Mouse (Mus musculus) limb, embryonic 12.5 days (tissue): Measurements from ENCODE around the gene Wwc1. TPM values are rescaled to one million over a fixed set of nuclear protein-coding genes. Genes with fewer than 3 reads are reported as not detected.
"Not testable (repeated sequence)": the region's sequence is repeated elsewhere in the genome, so short reads cannot be mapped to it uniquely, and the experiment has no call there.

Experiments
- ATAC-seq: fragments of 200-750 bp; cut with Nextera tagmentation; 2 replicates; pipeline ENCODE4 v1.8.0; 2017; ENCODE audit warnings: low read depth, moderate TSS enrichment; ENCODE audit not compliant: insufficient number of reproducible peaks, insufficient read depth, low FRiP score, low TSS enrichment
- H3K27ac ChIP-seq: fragments of 300-500 bp; sonication (generic); 2 replicates; pipeline ENCODE4 v1.5.1; 2016; ENCODE audit warnings: mild to moderate bottlenecking, moderate library complexity
- H3K27me3 ChIP-seq: fragments of 300-500 bp; sonication (generic); 2 replicates; pipeline ENCODE4 v1.6.1; 2016; ENCODE audit warnings: mild to moderate bottlenecking, moderate library complexity
- H3K36me3 ChIP-seq: fragments of 300-500 bp; sonication (generic); 2 replicates; pipeline ENCODE4 v1.6.1; 2016; ENCODE audit warnings: mild to moderate bottlenecking, moderate library complexity
- H3K4me1 ChIP-seq: fragments of 300-500 bp; sonication (generic); replicated peaks from 2 replicates; pipeline ENCODE4 v1.6.1; 2016
- H3K4me2 ChIP-seq: fragments of 300-500 bp; sonication (generic); 2 replicates; pipeline ENCODE4 v1.6.1; 2016; ENCODE audit warnings: mild to moderate bottlenecking, moderate library complexity
- H3K4me3 ChIP-seq: fragments of 300-500 bp; sonication (generic); replicated peaks from 2 replicates; pipeline ENCODE4 v1.5.1; 2016; ENCODE audit warnings: mild to moderate bottlenecking
- H3K9ac ChIP-seq: fragments of 300-500 bp; sonication (generic); replicated peaks from 2 replicates; pipeline ENCODE4 v1.6.1; 2016; ENCODE audit warnings: mild to moderate bottlenecking, moderate library complexity
- H3K9me3 ChIP-seq: fragments of 300-500 bp; sonication (generic); 2 replicates; pipeline ENCODE4 v1.6.1; 2016; ENCODE audit warnings: mild to moderate bottlenecking, moderate library complexity
- WGBS: fragments of 180-500 bp; shearing (Covaris S2); methylation state at CpG from one replicate; pipeline ENCODE4 v1.1.7; 2016; 5-methylcytosine and 5-hydroxymethylcytosine counted together
- polyA plus RNA-seq: library from polyadenylated mRNA; unstranded; fragments of >200 nt; fragmentation: Nextera tagmentation; extraction: Ambion mirVana; gene quantifications from 2 replicates; pipeline ENCODE4 v1.2.1, GENCODE M21; 2016

The Wwc1 gene
- polyA plus RNA-seq, 1 experiment from 2014 or later = 5.3 TPM

DNA sequence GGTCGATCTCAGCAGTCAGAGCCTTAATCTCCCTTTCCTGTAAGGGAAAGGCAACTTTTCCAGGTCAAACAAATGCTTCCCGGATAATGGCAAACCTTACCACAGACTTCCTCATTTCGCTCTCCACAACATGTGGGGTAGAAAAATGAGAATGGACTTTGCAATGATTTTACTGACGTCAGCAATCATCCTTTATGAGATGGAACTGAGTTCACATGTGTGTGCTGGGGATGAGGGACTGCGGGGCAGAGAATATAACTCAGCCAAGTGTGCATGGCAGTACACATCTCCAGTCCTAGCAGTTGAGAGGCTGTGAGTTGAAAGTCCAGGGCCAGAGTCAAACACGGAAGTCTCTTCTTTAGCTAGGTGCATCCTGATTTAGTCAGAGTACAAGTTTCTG is 147.1 kb downstream of the Wwc1 start:
- Histone ChIP-seq H3K9ac (no peak overlapping the region; the same call in 1 of the 2 replicates), H3K9me3 (no peaks in the 10 kb centered on the region), H3K27ac (no peak overlapping the region), H3K27me3 (no peaks in the 10 kb centered on the region), H3K4me1 (peaks cover 11% of the 10 kb centered on the region), H3K36me3 (peaks cover 40% of the 10 kb centered on the region), H3K4me3 (peak overlapping the region; percentile 96), H3K4me2 (peak overlapping the region; percentile 78)
- ATAC-seq = no peak
- WGBS = 85% methylated on average over 6 of the region's 6 CpGs

GRCm38 (mm10) chr11:35832139-35832538 is 148.2 kb downstream of the Wwc1 start:
- no peak overlapping the region for H3K27ac ChIP-seq
- ATAC-seq = no peak
- H3K4me2 ChIP-seq = no peak overlapping the region
- peaks cover 52% of the 10 kb centered on the region for H3K36me3 ChIP-seq
- 79% methylated on average over 4 of the region's 4 CpGs for WGBS
- H3K27me3 ChIP-seq = no peaks in the 10 kb centered on the region
- no peak overlapping the region for H3K9ac ChIP-seq
- H3K4me1 ChIP-seq = peaks cover 9% of the 10 kb centered on the region
- no peak overlapping the region for H3K4me3 ChIP-seq
- H3K9me3 ChIP-seq = no peaks in the 10 kb centered on the region

- Histone ChIP-seq H3K27me3 (no peaks in the 10 kb centered on the region), H3K4me2 (no peak overlapping the region), H3K4me3 (no peak overlapping the region), H3K27ac (no peak overlapping the region), H3K9me3 (no peaks in the 10 kb centered on the region), H3K4me1 (no peaks in the 10 kb centered on the region), H3K9ac (no peak overlapping the region), H3K36me3 (peaks cover 94% of the 10 kb centered on the region)
- WGBS = 93% methylated on average over 6 of the region's 6 CpGs
- no peak for ATAC-seq
Measured at GRCm38 (mm10) chr11:35827714-35828113, 152.6 kb downstream of the Wwc1 start.

DNA sequence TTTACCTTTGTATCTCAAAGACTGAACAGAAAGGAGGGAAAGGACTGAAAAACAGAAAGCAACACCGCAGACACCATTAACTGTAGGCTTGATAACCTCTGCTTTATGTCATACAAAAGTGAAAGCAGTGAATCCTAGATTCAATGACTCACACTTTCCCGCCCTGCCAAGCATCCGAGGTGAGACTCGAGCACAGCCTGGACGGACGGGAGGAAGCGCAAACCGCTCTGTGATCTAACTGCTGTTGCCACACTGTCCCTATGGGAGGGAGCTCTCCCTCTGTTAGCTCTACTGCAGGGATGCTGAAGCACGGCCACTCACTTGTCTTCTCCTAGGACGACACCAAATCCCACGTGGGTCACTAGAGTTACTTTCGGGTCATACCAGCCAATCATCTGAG is 164.0 kb downstream of the Wwc1 start:
- no peaks in the 10 kb centered on the region for H3K9me3 ChIP-seq
- 93% methylated on average over 12 of the region's 12 CpGs for WGBS
- no peak overlapping the region for H3K27ac ChIP-seq
- no peak overlapping the region for H3K4me3 ChIP-seq
- peaks cover 97% of the 10 kb centered on the region for H3K36me3 ChIP-seq
- no peaks in the 10 kb centered on the region for H3K27me3 ChIP-seq
- H3K4me2 ChIP-seq = no peak overlapping the region
- no peak for ATAC-seq
- no peaks in the 10 kb centered on the region for H3K4me1 ChIP-seq
- no peak overlapping the region for H3K9ac ChIP-seq

- H3K4me2 ChIP-seq = no peak overlapping the region
- no peak overlapping the region for H3K4me3 ChIP-seq
- H3K36me3 ChIP-seq = peaks cover 99% of the 10 kb centered on the region
- H3K27ac ChIP-seq = no peak overlapping the region
- H3K27me3 ChIP-seq = no peaks in the 10 kb centered on the region
- H3K9me3 ChIP-seq = no peaks in the 10 kb centered on the region
- no peak overlapping the region for H3K9ac ChIP-seq
- H3K4me1 ChIP-seq = no peaks in the 10 kb centered on the region
- 85% methylated on average over 10 of the region's 10 CpGs for WGBS
- ATAC-seq = no peak
Measured at GRCm38 (mm10) chr11:35811458-35811857, 168.9 kb downstream of the Wwc1 start.

- 81% methylated on average over 5 of the region's 5 CpGs for WGBS
- H3K4me2 ChIP-seq = no peak overlapping the region
- peaks cover 14% of the 10 kb centered on the region for H3K4me1 ChIP-seq
- no peak overlapping the region for H3K27ac ChIP-seq
- peaks cover 3% of the 10 kb centered on the region; the same call in 1 of the 2 replicates for H3K36me3 ChIP-seq
- no peaks in the 10 kb centered on the region for H3K9me3 ChIP-seq
- no peak overlapping the region for H3K4me3 ChIP-seq
- no peak overlapping the region for H3K9ac ChIP-seq
- no peak for ATAC-seq
- peaks cover 45% of the 10 kb centered on the region for H3K27me3 ChIP-seq
Measured at GRCm38 (mm10) chr11:35801332-35801731, 179.0 kb downstream of the Wwc1 start.

GRCm38 (mm10) chr11:35798874-35799273 is 181.5 kb downstream of the Wwc1 start, which contains the start of gene Fbll1:
TSS of gene Fbll1 (minus strand) at chr11:35798884.
- Histone ChIP-seq H3K9me3 (no peaks in the 10 kb centered on the region), H3K4me2 (peak within 1 kb of the TSS; percentile 76), H3K9ac (no peak within 1 kb of the TSS), H3K4me1 (peaks cover 14% of the 10 kb centered on the region), H3K4me3 (peak within 1 kb of the TSS; percentile 44), H3K27me3 (peaks cover 69% of the 10 kb centered on the region), H3K36me3 (no peaks in the 10 kb centered on the region), H3K27ac (no peak within 1 kb of the TSS)
- 20% methylated on average over 11 of the region's 11 CpGs for WGBS
- no peak for ATAC-seq

DNA sequence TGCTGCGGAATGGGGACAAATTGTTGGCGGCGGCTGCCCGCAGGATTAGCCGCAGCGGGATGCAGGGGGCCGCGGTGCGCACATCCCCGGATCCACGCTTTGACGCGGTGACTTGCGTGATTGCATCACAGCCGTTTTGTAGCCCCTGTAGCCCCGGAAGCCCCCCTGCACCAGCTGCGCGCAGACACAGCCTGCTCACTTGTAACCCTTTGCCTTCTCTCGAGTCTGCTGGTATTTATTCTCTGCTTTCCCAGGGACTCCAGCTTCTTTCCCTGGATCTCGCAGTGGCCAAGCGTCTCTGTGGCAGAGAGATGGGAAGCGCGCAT is 181.9 kb downstream of the Wwc1 start:
- WGBS = 4% methylated on average over 23 of the region's 23 CpGs
- H3K9me3 ChIP-seq = no peaks in the 10 kb centered on the region
- no peak for ATAC-seq
- H3K4me3 ChIP-seq = peak overlapping the region; percentile 44
- H3K9ac ChIP-seq = no peak overlapping the region
- no peak overlapping the region for H3K27ac ChIP-seq
- H3K27me3 ChIP-seq = peaks cover 70% of the 10 kb centered on the region
- peaks cover 14% of the 10 kb centered on the region for H3K4me1 ChIP-seq
- H3K4me2 ChIP-seq = peak overlapping the region; percentile 76
- no peaks in the 10 kb centered on the region for H3K36me3 ChIP-seq

- ATAC-seq = no peak
- Histone ChIP-seq H3K27ac (no peak overlapping the region), H3K27me3 (peaks cover 70% of the 10 kb centered on the region), H3K36me3 (no peaks in the 10 kb centered on the region), H3K9me3 (no peaks in the 10 kb centered on the region), H3K4me1 (peaks cover 14% of the 10 kb centered on the region), H3K9ac (no peak overlapping the region), H3K4me2 (peak overlapping the region; percentile 76), H3K4me3 (peak overlapping the region; percentile 44)
- 5% methylated on average over 71 of the region's 86 CpGs for WGBS
Measured at GRCm38 (mm10) chr11:35797751-35798494, 182.4 kb downstream of the Wwc1 start.

DNA sequence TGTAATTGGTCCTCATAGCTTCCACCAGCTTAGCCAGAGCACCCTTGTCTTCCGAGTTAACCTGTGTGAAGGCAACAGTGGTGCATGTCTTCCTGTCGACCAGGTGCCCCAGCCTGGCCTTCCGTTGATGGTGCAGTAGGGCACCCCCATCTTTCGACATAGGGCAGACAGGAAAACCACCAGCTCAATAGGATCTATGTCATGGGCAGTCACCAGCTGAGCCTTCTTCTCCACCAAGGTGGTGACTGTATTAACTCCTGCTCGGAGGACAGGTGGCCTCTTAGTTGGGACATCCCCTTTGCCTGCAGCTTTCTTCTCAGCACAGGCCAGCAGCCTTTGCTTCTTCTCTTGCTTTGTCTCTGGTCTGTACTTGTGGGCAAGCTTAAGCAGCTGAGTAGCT is 187.5 kb downstream of the Wwc1 start:
- Histone ChIP-seq H3K36me3 (peaks cover 22% of the 10 kb centered on the region; the same call in 1 of the 2 replicates), H3K27me3 (peaks cover 40% of the 10 kb centered on the region)
- not testable (repeated sequence) for H3K9ac ChIP-seq, H3K4me2 ChIP-seq, H3K4me1 ChIP-seq, H3K27ac ChIP-seq, H3K9me3 ChIP-seq, ATAC-seq, H3K4me3 ChIP-seq
- 80% methylated on average over 5 of the region's 5 CpGs for WGBS

DNA sequence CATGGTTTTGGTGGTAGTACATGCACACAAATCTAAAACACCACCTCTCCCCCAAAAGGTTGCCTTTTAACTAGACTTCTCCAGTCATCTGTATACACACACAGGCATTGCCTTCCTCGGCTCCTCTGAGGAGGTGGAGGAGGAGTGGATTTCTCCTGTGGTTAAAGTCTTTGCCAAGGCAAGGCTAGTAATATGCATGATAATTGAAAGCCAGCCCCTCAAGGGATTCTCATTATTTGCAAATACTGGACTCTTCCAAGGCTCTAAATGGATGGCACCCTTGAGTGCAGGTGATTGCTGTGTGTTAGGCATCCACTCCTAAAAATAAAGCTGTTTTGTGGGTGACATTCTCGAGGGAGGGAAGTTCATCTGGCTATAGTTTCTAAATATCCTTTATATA is 191.9 kb downstream of the Wwc1 start:
- H3K36me3 ChIP-seq = peaks cover 55% of the 10 kb centered on the region
- H3K27ac ChIP-seq = no peak overlapping the region
- no peak for ATAC-seq
- H3K9me3 ChIP-seq = no peaks in the 10 kb centered on the region
- H3K27me3 ChIP-seq = no peaks in the 10 kb centered on the region
- no peak overlapping the region for H3K9ac ChIP-seq
- H3K4me2 ChIP-seq = no peak overlapping the region
- no peaks in the 10 kb centered on the region for H3K4me1 ChIP-seq
- 85% methylated on average over 2 of the region's 2 CpGs for WGBS
- no peak overlapping the region for H3K4me3 ChIP-seq
